Mouse (Mus musculus): ENCODE data around the gene Zfp523. TPM values are rescaled to one million over a fixed set of nuclear protein-coding genes. Genes with fewer than 3 reads are reported as not detected.
A peak's percentile ranks its signal among the peaks of the same experiment; 100 is the strongest.

Gene Zfp523
- total RNA-seq (2021) = 10 to 100 TPM; 10.7 to 13.9 TPM
- long read RNA-seq, experiment 1, transcript Zfp523-202 (14 exons, 2,864 nt) = major isoform, 20 of 25 reads
- long read RNA-seq, experiment 1, partial matches to known transcripts = 2 of 25 reads
- long read RNA-seq, experiment 1, other reads (novel, unspliced or antisense) = 3 of 25 reads
- long read RNA-seq, experiment 2, transcript Zfp523-202 (14 exons, 2,864 nt) = major isoform, 5 of 10 reads
- long read RNA-seq, experiment 2, partial matches to known transcripts = 2 of 10 reads
- long read RNA-seq, experiment 2, other reads (novel, unspliced or antisense) = 3 of 10 reads

GRCm38 (mm10) chr17:28176775-28177539 lies at the start of gene Zfp523:
TSS of gene Zfp523 (plus strand) at chr17:28177129.
- DNase-seq = peak; percentile 91 to 92

DNA sequence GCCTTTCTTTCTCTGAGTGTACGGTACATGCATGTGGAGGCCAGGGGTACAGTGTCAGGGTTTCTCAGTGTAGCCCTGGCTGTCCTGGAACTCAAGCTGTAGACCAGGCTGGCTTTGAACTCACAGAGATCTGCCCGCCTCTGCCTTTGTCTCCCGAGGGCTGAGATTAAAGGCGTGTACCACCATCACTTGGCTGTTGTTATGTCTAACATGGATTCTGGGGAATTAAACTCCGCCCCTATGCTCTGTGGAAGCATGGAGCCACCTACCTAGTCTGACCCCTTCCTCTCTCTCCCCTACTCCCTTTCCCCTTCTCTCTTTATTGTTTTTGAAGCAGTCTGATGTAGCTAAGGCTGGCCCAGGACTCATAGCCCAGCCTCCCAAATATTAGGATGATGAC lies 47.1 kb upstream of the Zfp523 start:
- DNase-seq = no peak

DNA sequence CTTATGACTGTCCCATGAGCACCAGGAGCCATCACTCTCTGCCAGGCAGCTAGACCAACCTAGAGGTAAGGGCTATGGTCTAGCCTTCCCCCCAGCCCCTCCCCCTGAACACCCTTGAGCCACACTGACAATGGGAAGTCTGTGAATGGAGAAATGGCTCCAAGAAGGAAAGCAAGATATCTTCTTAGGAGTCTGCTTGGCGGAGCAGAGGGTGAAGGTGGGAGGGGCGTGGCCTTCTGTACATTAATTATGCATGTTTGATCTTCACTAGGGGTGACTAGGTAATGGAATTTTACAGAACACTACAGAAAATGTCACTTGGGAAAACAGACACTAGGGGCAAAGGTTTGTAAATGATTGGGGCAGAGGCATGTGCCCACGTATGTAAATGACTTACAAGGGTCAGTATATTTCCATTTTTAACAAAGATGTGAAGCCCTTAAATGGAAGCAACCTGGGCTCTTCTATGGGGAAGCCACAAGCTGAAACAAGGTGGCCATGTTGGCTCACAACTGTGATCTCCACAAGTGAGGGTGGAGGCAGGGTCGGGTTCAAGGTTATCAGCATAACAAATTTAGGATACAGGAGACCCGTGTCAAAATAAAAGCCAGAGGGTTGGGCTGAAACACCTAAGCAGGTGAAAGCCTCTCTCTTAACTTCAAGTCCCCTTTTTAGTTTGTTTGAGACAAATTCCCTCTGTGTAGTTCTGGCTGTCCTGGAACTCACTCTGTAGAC lies 46.4 kb upstream of the Zfp523 start:
- no peak for DNase-seq

DNA sequence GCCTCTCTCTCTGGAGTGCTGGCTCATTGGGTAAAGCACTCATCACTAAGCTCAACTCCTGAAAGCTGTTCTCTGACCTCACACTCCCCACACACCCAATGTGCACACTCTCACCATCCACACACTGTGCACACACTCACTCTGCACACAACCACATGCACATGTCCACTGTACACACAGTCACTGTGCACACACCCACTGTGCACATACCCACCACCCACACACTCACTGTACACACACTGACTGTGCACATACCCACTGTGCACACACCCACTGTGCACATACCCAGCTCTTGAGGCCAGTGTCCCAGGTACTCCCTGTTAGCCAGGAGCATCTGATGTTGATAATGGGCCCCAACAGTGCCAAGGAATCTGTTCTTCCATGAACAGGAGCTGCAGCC lies 45.8 kb upstream of the Zfp523 start:
- DNase-seq = no peak

DNA sequence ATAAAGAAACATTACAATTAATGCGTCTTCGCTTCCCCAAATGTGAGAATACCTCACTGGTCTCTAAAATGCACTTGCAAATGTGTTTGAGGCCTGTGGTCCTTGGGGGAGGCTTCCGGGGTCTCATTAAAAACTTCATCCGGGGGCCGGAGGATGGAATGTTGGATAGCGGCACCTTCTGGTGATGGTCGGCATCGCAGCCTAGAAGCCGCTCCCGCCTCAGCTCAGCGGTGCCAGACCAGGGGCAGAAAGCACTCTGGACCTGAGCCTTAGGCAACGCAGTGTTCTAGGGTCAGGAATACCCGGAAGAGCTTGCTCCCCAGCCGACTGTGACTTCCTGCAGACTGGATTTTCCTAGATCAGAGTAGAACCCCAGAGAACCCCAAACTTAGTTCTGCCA lies 43.7 kb upstream of the Zfp523 start:
- peak; percentile 27 to 73 for DNase-seq

DNA sequence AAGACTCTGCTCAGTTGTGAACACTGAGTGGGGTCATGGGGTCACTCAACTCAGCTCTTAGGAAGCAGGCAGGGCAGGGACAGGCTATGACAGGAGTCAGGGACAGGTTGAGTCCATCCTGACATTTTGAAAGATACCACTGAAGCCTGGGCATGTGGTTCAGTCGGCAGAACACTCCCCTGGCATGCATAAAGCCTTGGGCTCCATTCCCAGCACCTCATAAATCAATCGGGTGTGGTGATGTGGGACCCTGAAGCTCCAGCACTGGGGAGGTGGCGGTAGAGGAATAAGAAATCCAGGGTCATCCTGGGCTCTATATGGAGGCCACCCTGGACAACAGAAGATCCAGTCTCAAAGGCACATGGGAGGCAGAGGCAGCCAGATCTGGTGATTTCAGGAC lies 41.4 kb upstream of the Zfp523 start:
- DNase-seq = no peak

GRCm38 (mm10) chr17:28136266-28136665 lies 40.7 kb upstream of the Zfp523 start:
- no peak for DNase-seq

DNA sequence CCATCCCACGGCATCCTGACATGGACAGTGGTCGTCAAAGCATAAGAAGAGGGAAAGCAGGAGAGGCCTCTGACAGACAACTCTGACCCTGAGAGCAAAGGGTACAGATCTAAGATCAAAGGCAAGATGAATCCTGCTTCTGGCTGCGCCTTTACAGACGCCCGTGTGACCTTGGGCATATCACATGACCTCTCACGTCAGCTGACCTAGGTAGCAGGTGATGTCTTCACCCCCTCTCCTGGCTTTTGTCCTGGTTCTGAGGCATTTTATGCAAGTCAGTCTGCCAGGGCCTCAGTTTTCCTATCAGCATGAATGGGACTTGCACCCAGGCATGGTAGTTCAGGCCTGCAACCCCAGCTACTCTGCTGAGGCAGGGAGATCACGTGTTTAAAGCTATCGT lies 38.9 kb upstream of the Zfp523 start:
- DNase-seq = no peak

- DNase-seq = no peak
These were observed 38.2 kb upstream of the Zfp523 start for GRCm38 (mm10) chr17:28138685-28139084.

DNA sequence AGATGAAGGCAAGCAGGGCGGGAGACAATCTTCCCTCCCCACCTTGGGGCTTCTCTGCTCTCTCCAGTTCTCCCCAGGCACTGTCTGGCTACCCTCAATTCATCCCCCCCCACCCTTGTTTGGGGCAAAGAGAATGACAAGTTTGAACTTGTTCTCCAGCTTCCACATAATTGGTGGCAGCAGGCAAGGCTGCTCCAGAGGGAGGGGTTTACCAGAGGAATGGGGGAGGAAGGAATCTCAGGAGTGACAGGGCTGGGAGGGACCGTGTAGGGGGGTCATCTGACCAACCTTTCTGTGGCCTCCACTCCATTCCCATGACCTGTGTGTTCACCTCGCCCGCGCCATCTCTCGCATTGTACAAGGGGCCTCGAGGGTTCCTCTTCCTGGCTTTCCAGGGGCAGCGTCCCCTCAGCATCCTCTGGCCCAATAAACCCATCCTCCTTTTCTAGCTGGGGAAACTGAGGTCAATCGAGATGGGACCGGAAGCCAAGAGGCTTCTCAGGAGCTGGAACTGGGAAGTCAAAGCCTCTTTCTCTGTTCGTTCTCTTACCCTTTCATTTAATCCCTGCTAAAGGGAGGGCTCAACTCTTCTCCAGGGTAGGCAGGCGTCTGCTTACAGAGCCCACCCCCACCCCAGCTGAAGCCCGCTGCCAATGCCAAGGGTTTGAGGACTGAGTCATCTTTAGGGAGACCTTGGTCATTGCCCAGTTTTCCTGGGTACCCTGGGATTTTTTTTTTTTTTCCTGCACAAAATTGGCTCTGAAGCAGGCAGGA lies 36.3 kb upstream of the Zfp523 start:
- no peak for DNase-seq

GRCm38 (mm10) chr17:28141205-28141650 lies 35.7 kb upstream of the Zfp523 start:
- DNase-seq = no peak

DNA sequence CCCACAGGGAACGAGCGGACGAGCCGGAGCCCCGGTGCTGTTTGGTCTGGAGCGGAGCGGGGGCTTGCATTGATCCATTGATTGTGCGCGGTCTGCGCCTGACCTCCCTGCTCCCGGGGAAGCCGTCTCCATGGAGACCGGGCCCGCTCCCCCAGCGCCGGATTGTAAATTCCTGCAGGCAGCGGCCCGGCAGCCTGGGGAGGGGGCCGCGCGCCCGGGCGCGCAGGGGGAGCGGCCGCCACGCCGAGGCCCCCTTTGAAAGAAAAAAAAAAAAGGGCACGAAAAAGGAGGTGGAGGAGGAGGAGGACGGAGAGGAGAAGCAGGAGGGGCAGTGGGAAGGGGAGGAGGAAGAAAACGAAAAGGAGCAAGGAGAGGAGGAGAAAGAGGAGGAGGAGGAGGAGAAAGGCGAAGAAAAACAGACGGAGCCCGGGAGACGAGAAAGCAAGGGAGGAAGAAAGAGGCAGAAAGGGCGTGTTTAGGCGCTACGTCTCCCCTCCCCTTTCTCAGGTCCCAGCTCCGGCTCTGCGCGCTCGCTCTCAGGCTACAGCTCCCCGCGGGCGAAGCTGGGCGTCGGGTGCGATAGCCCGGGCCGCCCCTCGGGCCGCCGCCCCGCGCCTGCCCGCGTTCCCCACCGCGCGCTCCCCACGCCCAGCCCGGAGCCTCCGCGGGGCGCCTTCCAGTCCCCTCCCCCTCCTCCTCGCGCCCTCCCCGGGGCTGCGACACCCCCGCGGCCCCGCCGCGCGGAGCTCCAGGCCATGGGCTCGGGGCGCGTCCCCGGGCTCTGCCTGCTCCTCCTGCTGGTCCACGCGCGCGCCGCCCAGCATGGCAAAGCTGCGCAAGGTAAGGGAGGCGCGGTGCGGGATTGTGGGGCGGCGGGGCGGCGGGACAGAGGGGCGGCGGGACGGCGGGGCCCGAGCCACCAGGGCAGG lies 34.9 kb upstream of the Zfp523 start, which contains the start of gene Scube3:
Scube3 (plus strand) TSS at position 371 of the 929 bp plus-strand sequence.
- DNase-seq = no peak

DNA sequence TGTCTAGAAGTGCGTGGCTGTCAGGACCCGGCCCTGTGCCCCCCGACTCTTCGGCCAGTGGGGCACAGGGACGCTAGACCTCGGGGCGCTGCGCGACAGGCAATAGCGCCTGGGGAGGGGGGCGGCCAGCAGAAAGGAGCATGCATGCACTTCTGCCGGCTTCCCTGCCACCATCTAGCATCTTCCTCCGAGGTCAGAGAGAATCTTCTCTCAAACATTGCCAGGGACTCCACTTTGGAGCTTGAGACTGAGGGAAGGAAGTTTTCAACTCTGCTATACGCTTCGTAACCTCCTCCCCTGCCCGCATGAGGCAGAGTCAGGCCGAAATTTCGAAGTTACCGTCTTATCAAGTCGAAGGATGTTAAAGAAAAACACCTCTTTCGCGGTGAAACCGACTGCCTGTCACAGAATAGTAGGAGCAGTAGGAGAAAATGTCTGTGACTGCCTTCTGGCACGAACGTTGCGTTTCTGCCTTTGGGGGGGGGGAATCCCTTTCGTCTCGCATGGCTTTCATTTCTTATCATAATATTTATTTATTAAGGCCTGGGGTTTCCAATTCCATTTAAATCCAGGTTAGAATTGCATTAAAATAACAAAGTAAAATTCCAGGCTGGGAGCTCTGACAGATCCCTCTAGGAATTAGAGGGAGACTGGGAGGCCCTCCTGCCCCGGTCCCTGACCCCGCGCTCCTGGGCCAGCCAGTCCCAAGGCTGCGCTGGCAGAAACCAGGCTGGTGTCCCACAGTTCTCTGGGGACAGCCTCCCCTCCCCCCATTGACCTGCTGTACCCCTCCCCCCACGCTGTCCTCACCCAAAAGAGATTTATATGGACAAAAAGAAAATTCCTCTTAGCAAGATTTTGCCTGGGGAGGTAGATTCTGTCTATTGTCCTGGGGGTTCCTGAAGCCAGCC lies 34.0 kb upstream of the Zfp523 start:
- DNase-seq = no peak

GRCm38 (mm10) chr17:28143751-28144150 lies 33.2 kb upstream of the Zfp523 start:
- DNase-seq = no peak

DNA sequence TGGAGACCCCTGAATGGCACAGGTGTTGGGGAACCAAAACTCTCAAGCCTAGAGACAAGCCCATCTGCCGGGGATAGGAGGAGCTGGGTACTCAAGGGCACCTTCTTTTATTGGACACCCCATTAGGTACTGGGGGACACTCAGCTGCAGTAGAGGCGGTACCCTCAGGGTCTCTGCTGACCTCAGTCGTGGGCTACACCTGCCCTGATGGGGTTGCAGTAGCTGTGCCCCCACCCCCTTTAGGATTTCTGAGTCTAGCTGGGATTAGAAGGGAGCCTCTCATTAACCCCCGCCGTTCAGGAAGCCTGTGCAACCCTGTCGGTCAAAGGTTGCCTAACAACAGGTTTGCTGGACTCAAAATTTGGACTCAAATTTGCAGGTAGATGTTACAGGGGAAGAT lies 32.7 kb upstream of the Zfp523 start:
- no peak for DNase-seq

DNA sequence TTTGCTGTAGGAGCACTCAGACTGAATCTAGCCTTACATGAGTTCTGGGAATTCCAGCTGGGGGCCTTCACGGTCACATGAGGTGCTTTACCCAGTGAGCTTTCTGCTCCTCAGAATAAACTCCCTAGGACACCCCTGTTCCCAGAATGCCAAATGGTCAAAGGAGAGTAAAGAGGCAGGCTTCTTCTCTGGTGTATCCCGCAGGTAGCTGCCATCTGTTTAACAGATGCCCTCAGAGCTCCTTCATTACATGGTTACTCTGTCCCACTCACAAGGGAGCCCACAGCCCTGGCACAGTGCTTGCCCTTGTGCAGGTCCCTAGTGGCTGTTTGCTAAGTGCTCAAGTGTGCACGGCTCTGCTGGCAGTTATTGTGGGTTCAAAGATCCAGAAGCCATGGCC lies 28.6 kb upstream of the Zfp523 start:
- no peak for DNase-seq

- no peak for DNase-seq
These were observed 27.2 kb upstream of the Zfp523 start for GRCm38 (mm10) chr17:28149734-28150133.

DNA sequence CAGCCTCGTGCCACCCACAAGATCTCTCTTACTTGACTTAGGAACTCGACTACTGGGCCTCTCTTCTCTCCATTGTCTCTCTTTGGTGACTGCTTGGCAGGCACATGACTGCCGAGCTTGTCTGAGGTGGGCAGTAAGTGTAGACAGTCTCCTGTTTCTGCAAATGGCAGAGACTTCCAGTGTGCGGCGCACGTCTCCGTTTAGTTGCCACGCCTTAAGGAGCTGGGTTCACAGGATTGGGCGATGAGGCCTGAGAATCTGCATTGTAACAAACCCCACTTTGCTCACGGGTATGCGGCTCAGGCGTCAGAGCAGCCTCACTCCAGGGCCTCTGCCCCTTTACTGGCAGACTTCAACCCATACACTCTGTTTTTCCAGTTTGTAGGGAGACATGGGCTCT lies 26.5 kb upstream of the Zfp523 start:
- DNase-seq = no peak

DNA sequence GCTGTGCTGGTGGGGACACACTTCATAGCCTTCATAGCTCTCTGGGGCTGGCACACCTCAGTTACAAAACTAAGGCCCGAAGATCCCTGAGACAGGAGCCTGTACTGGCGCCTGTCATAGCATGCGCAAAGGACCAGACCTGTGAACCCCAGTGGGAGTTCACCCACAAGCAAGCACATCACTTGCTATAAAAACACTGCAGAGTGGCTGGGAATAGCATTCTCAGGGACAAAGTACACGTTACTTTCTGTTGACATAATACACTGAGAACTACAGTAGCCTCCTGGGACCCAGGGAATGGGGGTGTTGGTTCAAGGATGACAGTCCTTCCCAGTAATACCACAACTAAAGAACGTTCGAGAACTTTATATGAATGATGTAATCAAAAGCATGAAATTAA lies 23.8 kb upstream of the Zfp523 start:
- DNase-seq = no peak

DNA sequence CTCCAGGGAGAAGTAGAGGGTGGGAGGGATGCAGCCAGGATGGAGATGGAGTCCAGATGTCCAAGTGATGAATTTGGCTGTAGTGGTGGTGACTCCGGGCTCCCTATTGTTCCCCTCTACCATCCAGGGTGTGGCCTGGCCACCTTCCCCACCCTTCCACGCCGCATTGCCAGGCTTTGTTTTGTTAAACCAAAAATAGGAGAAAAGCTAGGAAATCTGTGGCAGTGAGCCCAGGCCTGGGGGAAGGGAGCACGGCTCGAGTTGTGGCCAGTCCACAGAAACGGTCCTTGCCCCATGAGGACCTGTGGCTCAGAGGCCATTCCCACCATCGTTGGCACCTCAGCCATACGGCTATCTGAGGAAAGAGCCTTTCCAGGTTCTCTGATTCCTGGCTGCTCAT lies 22.0 kb upstream of the Zfp523 start:
- DNase-seq = no peak

Measured in heart, adult 18-20 months (tissue).